Mouse (Mus musculus): ENCODE results near the gene Ncmap. TPM values are rescaled to one million over a fixed set of nuclear protein-coding genes. Genes with fewer than 3 reads are reported as not detected.
A peak's percentile ranks its signal among the peaks of the same experiment; 100 is the strongest.

The Ncmap gene
- polyA plus RNA-seq, 1 experiment from 2014 or later = 0.83 TPM

MicroRNA genes within 50 kb of the gene (microRNA counts, 519-probe panel; counts per million panel counts)
- 1,660 counts per million, percentile 32 among the panel's probes with 10 or more counts for microRNA mmu-miR-700

Small RNA genes within 50 kb of the gene (microRNA-seq; reads per million reads assigned to microRNA genes)
- 449 reads per million, percentile 71 among the genes with 10 or more reads in this experiment for gene Mir700

Other genes with a start within 250 kb of the Ncmap start
- gene Clic4, start 125.4 kb downstream of the Ncmap start, polyA plus RNA-seq (2015; fragmentation: Nextera tagmentation; extraction: Ambion mirVana) = 49.2 and 55.6 TPM in 2 replicates
- gene Srrm1, start 44.9 kb downstream of the Ncmap start, polyA plus RNA-seq (2015; fragmentation: Nextera tagmentation; extraction: Ambion mirVana) = 172 and 196 TPM in 2 replicates
- gene Rcan3, start 35.6 kb upstream of the Ncmap start, polyA plus RNA-seq (2015; fragmentation: Nextera tagmentation; extraction: Ambion mirVana) = 58.3 and 59.1 TPM in 2 replicates
- 0.20 and 1.1 TPM in 2 replicates for gene Stpg1, start 96.6 kb upstream of the Ncmap start, polyA plus RNA-seq (2015; fragmentation: Nextera tagmentation; extraction: Ambion mirVana)
- 10.8 and 11.2 TPM in 2 replicates for gene Nipal3, start 96.8 kb upstream of the Ncmap start, polyA plus RNA-seq (2015; fragmentation: Nextera tagmentation; extraction: Ambion mirVana)
- gene Grhl3, start 175.4 kb upstream of the Ncmap start, polyA plus RNA-seq (2015; fragmentation: Nextera tagmentation; extraction: Ambion mirVana) = 0.87 and 1.5 TPM in 2 replicates

Data from midbrain, embryonic 16.5 days (tissue).